Mouse (Mus musculus) c-Kit-positive CD71-negative TER-119-negative erythroid progenitor cells, embryonic 14.5 days (primary cell): ENCODE measurements at regions not wholly inside any gene's neighbourhood (a gene's known extent, or its start where the extent isn't known, plus 50 kb on each side); places are given as distances from the start of the nearest gene placed in this dataset.
"Not testable (repeated sequence)": the region's sequence is repeated elsewhere in the genome, so short reads cannot be mapped to it uniquely, and the experiment has no call there.

Source experiments
- DNase-seq: peaks from one replicate; pipeline ENCODE4 v3.0.0-alpha.2; 2013; ENCODE audit warnings: low read depth

GRCm38 (mm10) chr12:16374331-16374996 lies 236.3 kb downstream of the Lpin1 start:
- DNase-seq = no peak

- no peak for DNase-seq
These were observed 240.7 kb downstream of the Lpin1 start for GRCm38 (mm10) chr12:16370061-16370460.

GRCm38 (mm10) chr12:16362341-16362740 lies 248.4 kb downstream of the Lpin1 start:
- no peak for DNase-seq

GRCm38 (mm10) chr12:16358831-16359230 lies 251.9 kb downstream of the Lpin1 start:
- no peak for DNase-seq

GRCm38 (mm10) chr12:16354711-16355110 lies 256.1 kb downstream of the Lpin1 start:
- DNase-seq = no peak

GRCm38 (mm10) chr12:16351751-16352150 lies 259.0 kb downstream of the Lpin1 start:
- no peak for DNase-seq

- no peak for DNase-seq
These were observed 261.5 kb downstream of the Lpin1 start for GRCm38 (mm10) chr12:16349310-16349709.

- no peak for DNase-seq
These were observed 266.7 kb downstream of the Lpin1 start for GRCm38 (mm10) chr12:16344021-16344420.

GRCm38 (mm10) chr12:16342030-16342429 lies 268.7 kb downstream of the Lpin1 start:
- not testable (repeated sequence) for DNase-seq

GRCm38 (mm10) chr12:16331456-16331855 lies 279.3 kb downstream of the Lpin1 start:
- no peak for DNase-seq

- DNase-seq = no peak
These were observed 281.6 kb downstream of the Lpin1 start for GRCm38 (mm10) chr12:16329129-16329528.

GRCm38 (mm10) chr12:16320536-16321402 lies 290.0 kb downstream of the Lpin1 start:
- DNase-seq = no peak

GRCm38 (mm10) chr12:16308101-16308500 lies 302.7 kb downstream of the Lpin1 start:
- DNase-seq = no peak

GRCm38 (mm10) chr12:16304701-16305377 lies 305.9 kb downstream of the Lpin1 start:
- no peak for DNase-seq

GRCm38 (mm10) chr12:16285061-16285460 lies 325.7 kb downstream of the Lpin1 start:
- no peak for DNase-seq

GRCm38 (mm10) chr12:16279146-16279545 lies 331.6 kb downstream of the Lpin1 start:
- no peak for DNase-seq

GRCm38 (mm10) chr12:16277567-16278332 lies 333.0 kb downstream of the Lpin1 start:
- no peak for DNase-seq

- DNase-seq = no peak
These were observed 333.6 kb downstream of the Lpin1 start for GRCm38 (mm10) chr12:16277144-16277543.

- no peak for DNase-seq
These were observed 334.5 kb downstream of the Lpin1 start for GRCm38 (mm10) chr12:16276301-16276700.

- DNase-seq = no peak
These were observed 338.3 kb downstream of the Lpin1 start for GRCm38 (mm10) chr12:16272441-16272840.

- no peak for DNase-seq
These were observed 339.9 kb downstream of the Lpin1 start for GRCm38 (mm10) chr12:16270876-16271275.

- DNase-seq = no peak
These were observed 341.1 kb downstream of the Lpin1 start for GRCm38 (mm10) chr12:16269706-16270105.
